Mouse (Mus musculus) central nervous system, embryonic 14 days (tissue): ENCODE data around the gene Ace. TPM values are rescaled to one million over a fixed set of nuclear protein-coding genes. Genes with fewer than 3 reads are reported as not detected.

Source experiments
- polyA plus RNA-seq: library from polyadenylated mRNA; depleted of rRNA; stranded (reverse); fragments of >200 nt; gene quantifications from 2 replicates; pipeline ENCODE4 v1.2.3, GENCODE M21; 2012; rRNA removed

Gene Ace
- 4.8 and 4.9 TPM in 2 replicates for polyA plus RNA-seq

DNA sequence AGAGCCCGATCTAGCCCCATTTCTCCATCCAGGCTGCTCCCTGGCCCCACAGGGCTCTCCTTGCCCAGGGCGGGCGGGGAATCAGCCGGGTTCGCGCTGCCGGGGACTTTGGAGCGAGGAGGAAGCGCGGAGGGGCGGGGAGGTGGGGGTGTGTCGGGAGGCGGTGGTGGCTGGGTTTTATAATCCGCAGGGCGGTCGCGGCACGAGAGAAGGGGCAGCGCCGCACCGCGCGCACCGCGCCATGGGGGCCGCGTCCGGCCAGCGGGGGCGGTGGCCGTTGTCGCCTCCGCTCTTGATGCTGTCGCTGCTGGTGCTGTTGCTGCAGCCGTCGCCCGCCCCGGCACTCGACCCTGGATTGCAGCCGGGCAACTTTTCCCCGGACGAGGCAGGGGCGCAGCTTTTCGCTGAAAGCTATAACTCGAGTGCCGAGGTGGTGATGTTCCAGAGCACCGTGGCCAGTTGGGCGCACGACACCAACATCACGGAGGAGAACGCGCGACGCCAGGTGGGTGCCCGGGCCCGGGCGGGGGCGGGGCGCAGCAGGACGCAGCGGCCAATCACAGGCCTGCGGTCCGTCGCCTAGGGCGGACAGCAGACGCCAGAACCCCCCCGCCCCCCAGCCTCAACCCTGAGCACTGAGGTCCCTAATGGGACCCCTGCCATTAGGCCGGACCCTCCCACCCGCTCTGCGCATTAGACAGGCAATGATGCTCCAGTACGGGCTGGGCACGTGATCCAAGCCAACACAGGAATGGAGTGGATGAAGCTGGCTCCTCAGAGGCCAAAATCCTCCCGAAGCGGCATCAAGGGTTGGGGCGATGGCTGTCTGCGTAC, at the start of gene Ace:
Gene Ace (plus strand): TSS at position 205 of the 834 bp plus-strand sequence.

DNA sequence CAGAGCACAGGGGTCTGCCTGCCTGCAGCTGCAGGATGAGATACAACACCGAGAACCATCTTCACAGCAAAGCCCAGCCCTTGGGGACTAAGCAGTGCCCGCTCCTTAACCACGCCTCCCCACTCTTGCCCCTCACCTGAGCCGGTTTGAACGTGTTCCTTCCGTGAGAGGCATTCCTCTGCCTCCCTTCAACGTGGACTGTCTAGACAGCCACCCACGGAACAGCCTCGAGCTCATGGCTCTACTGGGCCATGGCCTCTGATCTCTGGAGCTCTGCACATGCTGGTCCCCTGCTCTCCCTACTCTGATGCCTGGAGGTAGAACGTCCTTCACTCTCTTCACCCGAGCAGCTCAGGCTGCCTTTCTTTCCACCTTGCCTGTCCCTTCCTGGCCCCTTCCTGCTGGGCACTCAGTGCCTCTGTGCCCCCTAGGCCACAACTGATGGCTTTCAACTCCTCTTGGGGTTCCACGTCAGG, 14.8 kb upstream of the Ace start, which contains the start of gene Cyb561:
Gene Cyb561 (minus strand): TSS at position 426 of the 476 bp plus-strand sequence.

DNA sequence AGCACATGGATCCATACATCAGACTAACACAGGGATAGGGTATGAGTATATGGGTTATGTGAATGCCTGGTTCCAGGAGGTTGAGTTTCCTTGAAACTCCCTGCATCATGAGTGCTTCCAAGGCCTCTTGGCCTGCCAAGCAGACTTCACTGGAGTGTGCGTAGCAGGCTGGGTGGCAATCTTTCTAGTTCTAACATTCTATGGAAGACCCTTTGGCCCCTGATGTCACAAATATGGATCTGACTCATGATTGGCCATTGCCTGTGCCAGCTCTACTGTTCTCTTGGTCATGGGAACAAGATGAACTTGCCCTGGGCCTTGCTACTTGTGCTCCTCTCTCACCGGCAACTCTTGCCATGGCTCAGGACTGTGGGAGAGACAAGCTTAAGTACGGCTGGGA, 26.6 kb downstream of the Ace start, which contains the start of gene Ace3:
Gene Ace3 (plus strand): TSS at position 301 of the 400 bp plus-strand sequence.

DNA sequence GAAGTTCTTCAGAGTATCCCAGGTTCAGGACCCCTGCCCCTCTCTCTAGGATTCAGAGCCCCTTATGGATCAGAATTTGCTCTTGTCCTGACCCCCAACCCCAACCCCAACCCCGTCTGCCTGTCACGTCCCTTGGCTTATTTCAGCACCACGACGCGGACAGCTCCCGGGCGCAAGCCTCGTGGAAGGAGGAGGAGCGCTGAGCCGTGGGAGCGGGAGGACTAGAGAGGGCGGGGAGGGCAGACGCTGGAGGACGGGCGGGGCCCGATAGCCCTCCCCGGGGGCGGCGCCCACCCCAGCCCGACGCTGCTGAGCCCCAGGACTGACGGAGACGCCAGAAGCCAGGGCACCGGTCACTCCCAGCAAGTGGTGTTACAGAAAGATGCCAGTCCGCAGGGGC, 40.1 kb downstream of the Ace start, which contains the start of gene Kcnh6:
Gene Kcnh6 (plus strand): TSS at position 304 of the 400 bp plus-strand sequence.

DNA sequence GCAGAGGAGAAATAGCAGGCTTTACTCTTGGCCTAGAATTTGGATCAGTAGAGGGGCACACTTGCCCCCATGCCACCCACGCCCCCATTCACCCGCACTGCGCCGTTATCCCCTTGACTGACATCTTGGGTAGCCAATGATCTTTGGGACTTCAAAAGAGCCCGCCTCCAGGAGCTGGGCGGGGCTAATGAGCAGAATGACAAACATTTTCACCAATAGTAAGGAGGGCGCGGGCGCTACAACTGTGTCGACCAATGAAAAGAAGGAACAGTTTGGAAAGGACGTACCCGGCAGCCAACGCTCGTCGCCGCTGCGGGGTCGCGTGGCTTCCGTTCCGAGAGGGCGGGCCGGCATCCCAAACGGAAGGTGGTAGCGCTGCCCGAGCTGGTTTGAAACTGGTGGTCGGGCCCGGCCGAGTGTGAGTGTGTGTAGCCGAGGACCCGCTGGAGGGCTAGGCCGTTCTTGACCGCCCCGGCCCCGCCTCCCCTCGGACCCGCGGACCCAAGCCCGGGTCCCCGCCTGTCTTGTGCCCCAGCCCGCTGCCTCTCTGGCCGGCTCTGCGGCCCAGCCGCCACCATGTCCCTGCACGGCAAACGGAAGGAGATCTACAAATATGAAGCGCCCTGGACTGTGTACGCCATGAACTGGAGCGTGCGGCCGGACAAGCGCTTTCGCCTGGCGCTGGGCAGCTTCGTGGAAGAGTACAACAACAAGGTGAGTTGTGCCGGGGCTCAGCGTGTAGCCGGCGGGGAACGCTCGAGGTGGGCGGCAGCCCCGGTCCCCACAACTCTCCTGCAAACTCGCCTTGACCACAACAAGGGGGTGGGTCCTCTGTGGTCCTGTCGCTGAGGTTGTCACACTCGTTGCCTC, 69.0 kb downstream of the Ace start, which contains the start of gene Dcaf7:
Gene Dcaf7 (plus strand): TSS at position 325 of the 870 bp plus-strand sequence.

Other genes with a start within 250 kb of the Ace start
- gene Cyb561, start 14.6 kb upstream of the Ace start, polyA plus RNA-seq, result 22.1 and 29.5 TPM in 2 replicates
- not detected in 2 replicates for gene Ace3, start 26.7 kb downstream of the Ace start, polyA plus RNA-seq
- 1.2 and 2.2 TPM in 2 replicates for gene Kcnh6, start 40.2 kb downstream of the Ace start, polyA plus RNA-seq
- gene Dcaf7, start 68.9 kb downstream of the Ace start, polyA plus RNA-seq, result 119 and 125 TPM in 2 replicates
- 13.0 and 14.4 TPM in 2 replicates for gene Taco1, start 98.1 kb downstream of the Ace start, polyA plus RNA-seq
- gene Map3k3, start 116.7 kb downstream of the Ace start, polyA plus RNA-seq, result 32.4 and 34.3 TPM in 2 replicates
- gene Gm10840, start 192.9 kb downstream of the Ace start, polyA plus RNA-seq, result 0.34 TPM in 1 of 2 replicates, not detected in the other
- gene Limd2, start 192.9 kb downstream of the Ace start, polyA plus RNA-seq, result 117 and 125 TPM in 2 replicates
- gene Strada, start 234.2 kb downstream of the Ace start, polyA plus RNA-seq, result 51.7 and 54.4 TPM in 2 replicates
- gene Ccdc47, start 248.4 kb downstream of the Ace start, polyA plus RNA-seq, result 56.5 and 57.1 TPM in 2 replicates
- 64.0 and 68.3 TPM in 2 replicates for gene Ddx42, start 249.0 kb downstream of the Ace start, polyA plus RNA-seq